In the genomic region with DNA sequence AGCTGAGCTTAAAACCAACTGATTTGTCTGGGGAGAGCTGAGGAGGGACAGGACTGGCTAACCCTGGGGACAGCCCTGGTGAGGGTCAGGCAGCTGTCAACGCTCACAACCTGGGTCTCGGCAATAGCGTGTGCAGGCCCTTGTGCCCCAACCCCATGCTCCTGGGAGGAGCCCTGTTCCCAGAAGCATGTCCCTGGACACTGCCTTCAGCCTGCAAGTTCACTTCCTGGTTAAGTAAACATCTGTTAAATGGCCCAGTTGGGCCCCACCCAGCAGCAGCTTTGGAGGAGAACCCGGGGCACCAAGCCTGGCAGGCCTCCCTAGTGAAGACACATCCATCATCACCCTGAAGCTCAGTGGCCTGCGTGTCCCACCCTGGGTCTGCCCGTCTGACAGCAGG, we compare ENCODE assay signal across 11 mouse cellular contexts. TPM values are rescaled to one million over a fixed set of nuclear protein-coding genes. Genes with fewer than 3 reads are reported as not detected.
DNase-seq lines count a peak whose midpoint lies in the region; ATAC-seq and TF ChIP-seq lines count a peak whose summit lies in the region.
"Had no signal": no experiment of that assay in that cellular context is flagged by ENCODE, and none has a peak within 500 bp of the region (broad histone marks: within the 10 kb centered on the region; RNA-seq: fewer than 3 reads in every experiment).

No protein-coding gene starts in this region.

- peak; percentile 56 for ATAC-seq in stomach, postnatal 0 days (ENCODE audit: low FRiP score, low TSS enrichment)
- ATAC-seq: midbrain, embryonic 15.5 days had no signal

- WGBS in stomach, postnatal 0 days = 11% methylated on average over 6 of the region's 6 CpGs
- WGBS in cerebellum, adult 2 months = 72% methylated on average over 6 of the region's 6 CpGs

- TF ChIP-seq POLR2A in cerebellum, adult 2 months (IDR thresholded peaks at IDR 0.05; ENCODE audit: borderline replicate concordance, insufficient read depth, low read length) = no peak

- TF ChIP-seq CTCF in stomach, postnatal 0 days (IDR thresholded peaks at IDR 0.05; ENCODE audit: low read depth) = no peak
- TF ChIP-seq CTCF in layer of hippocampus, adult 2 months (conservative IDR thresholded peaks at IDR 0.05) = no peak
- no peak for TF ChIP-seq CTCF in cerebellum, adult 2 months (IDR thresholded peaks at IDR 0.05; ENCODE audit: borderline replicate concordance, insufficient read depth, low read depth, low read length)

- peaks cover 9% of the 10 kb centered on the region for H3K4me1 ChIP-seq in stomach, postnatal 0 days (replicated peaks; ENCODE audit: control insufficient read depth, insufficient read depth)
- no peaks in the 10 kb centered on the region for H3K4me1 ChIP-seq in cerebellum, adult 2 months (ENCODE audit: control insufficient read depth, insufficient read depth, low read length)
- H3K4me1 ChIP-seq: midbrain, embryonic 15.5 days had no signal

- no peak overlapping the region for H3K4me3 ChIP-seq in stomach, postnatal 0 days (ENCODE audit: low read depth, low read length)
- H3K4me3 ChIP-seq in layer of hippocampus, adult 2 months = no peak overlapping the region
- no peak overlapping the region for H3K4me3 ChIP-seq in cerebellum, adult 2 months (replicated peaks; ENCODE audit: insufficient read depth, low read depth, low read length)
- H3K4me3 ChIP-seq: embryonic facial prominence, embryonic 12.5 days; limb, embryonic 12.5 days; midbrain, embryonic 15.5 days had no signal

- intact Hi-C loops in heart, postnatal 36 days (cut with DNase I) = no loop called here

- no peaks in the 10 kb centered on the region for H3K27me3 ChIP-seq in stomach, postnatal 0 days (ENCODE audit: control insufficient read depth, insufficient read depth, low read length)
- H3K27me3 ChIP-seq in cerebellum, adult 2 months (ENCODE audit: control insufficient read depth, insufficient read depth, low read length) = no peaks in the 10 kb centered on the region
- H3K27me3 ChIP-seq: embryonic facial prominence, embryonic 12.5 days; limb, embryonic 12.5 days; midbrain, embryonic 15.5 days had no signal

- peak; percentile 8 for DNase-seq in urinary bladder, postnatal 25 days (ENCODE audit: low spot score)
- no peak for DNase-seq in urinary bladder, postnatal 10 days (ENCODE audit: low spot score)
- peak; percentile 47 to 58 for DNase-seq in heart, postnatal 36 days
- peak; percentile 70 to 85 for DNase-seq in kidney, postnatal 36 days
- peak; percentile 61 for DNase-seq in stomach, postnatal 0 days (ENCODE audit: low spot score)
- no peak for DNase-seq in layer of hippocampus, adult 2 months (ENCODE audit: low spot score in 2 of 2)
- no peak for DNase-seq in right cerebral cortex, postnatal 4 days
- DNase-seq in cerebellum, adult 2 months = no peak

- H3K36me3 ChIP-seq in stomach, postnatal 0 days (ENCODE audit: control insufficient read depth, insufficient read depth, low read length) = no peaks in the 10 kb centered on the region
- H3K36me3 ChIP-seq: embryonic facial prominence, embryonic 12.5 days; limb, embryonic 12.5 days; midbrain, embryonic 15.5 days had no signal

- H3K9me3 ChIP-seq in stomach, postnatal 0 days (ENCODE audit: control insufficient read depth, low read length) = no peaks in the 10 kb centered on the region
- H3K9me3 ChIP-seq: embryonic facial prominence, embryonic 12.5 days; limb, embryonic 12.5 days; midbrain, embryonic 15.5 days had no signal

- 0 out of 2 replicates have a peak overlapping the region, but pooled peaks have one; percentile 5 for H3K4me2 ChIP-seq in stomach, postnatal 0 days (replicated peaks; ENCODE audit: low read depth)
- H3K4me2 ChIP-seq: embryonic facial prominence, embryonic 12.5 days; limb, embryonic 12.5 days; midbrain, embryonic 15.5 days had no signal

- H3K9ac ChIP-seq in stomach, postnatal 0 days (ENCODE audit: low read length) = no peak overlapping the region
- H3K9ac ChIP-seq: embryonic facial prominence, embryonic 12.5 days; limb, embryonic 12.5 days; midbrain, embryonic 15.5 days had no signal

- H3K27ac ChIP-seq in stomach, postnatal 0 days (replicated peaks) = no peak overlapping the region
- no peak overlapping the region for H3K27ac ChIP-seq in layer of hippocampus, adult 2 months
- no peak overlapping the region for H3K27ac ChIP-seq in cerebellum, adult 2 months (ENCODE audit: insufficient read depth, low read length)
- H3K27ac ChIP-seq: embryonic facial prominence, embryonic 12.5 days; limb, embryonic 12.5 days; midbrain, embryonic 15.5 days had no signal

- TF ChIP-seq EP300 in stomach, postnatal 0 days (optimal IDR thresholded peaks at IDR 0.05) = no peak

RNA-seq across cellular contexts. Expression of gene Fgd5, which starts 56.0 kb away (rescaled TPM):
- total RNA-seq in heart, postnatal 36 days (2021) = 10 to 100 TPM; 19.6 to 29.9 TPM
- 2.5 and 2.7 TPM in 2 replicates for polyA plus RNA-seq in stomach, postnatal 0 days (2015; fragmentation: Nextera tagmentation; extraction: Ambion mirVana)
- total RNA-seq in layer of hippocampus, adult 2 months (2021) = 1 to 10 TPM; 4.3 to 5.7 TPM
- 4.5 and 4.9 TPM in 2 replicates for polyA plus RNA-seq in cerebellum, adult 2 months (2012; rRNA removed)

RNA-seq across cellular contexts. Expression of gene Nr2c2, which starts 56.5 kb away (rescaled TPM):
- 10 to 100 TPM; 23.1 to 26.3 TPM for total RNA-seq in heart, postnatal 36 days (2021)
- 6.9 and 9.0 TPM in 2 replicates for polyA plus RNA-seq in stomach, postnatal 0 days (2015; fragmentation: Nextera tagmentation; extraction: Ambion mirVana)
- 10 to 100 TPM; 88.6 to 92.3 TPM for total RNA-seq in layer of hippocampus, adult 2 months (2021)
- polyA plus RNA-seq in cerebellum, adult 2 months (2012; rRNA removed) = 36.6 and 37.9 TPM in 2 replicates

Comparison
In these comparisons a context has a peak if more than half of its experiments do, and no peak if none do; other contexts are left out.
1. DNase-seq: peak in urinary bladder, postnatal 25 days (single experiment), heart, postnatal 36 days (2 of 2), kidney, postnatal 36 days (2 of 2) and stomach, postnatal 0 days (single experiment); none in urinary bladder, postnatal 10 days (single experiment), layer of hippocampus, adult 2 months (0 of 2), right cerebral cortex, postnatal 4 days (single experiment) and cerebellum, adult 2 months (0 of 2).